Mouse (Mus musculus) stomach, embryonic 16.5 days (tissue): ENCODE measurements at regions not wholly inside any gene's neighbourhood (a gene's known extent, or its start where the extent isn't known, plus 50 kb on each side); places are given as distances from the start of the nearest gene placed in this dataset.

Source experiments
- ATAC-seq: fragments of 200-750 bp; cut with Nextera tagmentation; 2 replicates; pipeline ENCODE4 v1.8.0; 2017; ENCODE audit warnings: moderate number of reproducible peaks, moderate TSS enrichment; ENCODE audit not compliant: insufficient read depth, low FRiP score
- H3K27ac ChIP-seq: fragments of 300-500 bp; sonication (generic); 2 replicates; pipeline ENCODE4 v1.5.1; 2014; ENCODE audit warnings: low read length
- H3K27me3 ChIP-seq: fragments of 300-500 bp; sonication (generic); 2 replicates; pipeline ENCODE4 v1.6.1; 2014; ENCODE audit warnings: low read length, control low read depth, mixed read lengths; ENCODE audit not compliant: control insufficient read depth, insufficient read depth
- H3K36me3 ChIP-seq: fragments of 300-500 bp; sonication (generic); 2 replicates; pipeline ENCODE4 v1.6.1; 2014; ENCODE audit warnings: low read length; ENCODE audit not compliant: control insufficient read depth, insufficient read depth
- H3K4me1 ChIP-seq: fragments of 300-500 bp; sonication (generic); 2 replicates; pipeline ENCODE4 v1.6.1; 2014; ENCODE audit warnings: low read length, control low read depth, mixed read lengths; ENCODE audit not compliant: control insufficient read depth, insufficient read depth
- H3K4me2 ChIP-seq: fragments of 300-500 bp; sonication (generic); 2 replicates; pipeline ENCODE4 v1.6.1; 2014; ENCODE audit warnings: low read depth, low read length, mixed read lengths
- H3K4me3 ChIP-seq: fragments of 300-500 bp; sonication (generic); replicated peaks from 2 replicates; pipeline ENCODE4 v1.5.1; 2014; ENCODE audit warnings: mild to moderate bottlenecking, low read length
- H3K9ac ChIP-seq: fragments of 300-500 bp; sonication (generic); 2 replicates; pipeline ENCODE4 v1.6.1; 2014; ENCODE audit warnings: low read length
- H3K9me3 ChIP-seq: fragments of 300-500 bp; sonication (generic); replicated peaks from 2 replicates; pipeline ENCODE4 v1.6.1; 2016; ENCODE audit warnings: low read length, control low read depth; ENCODE audit not compliant: control insufficient read depth
- WGBS: fragments of 180-500 bp; shearing (Covaris S2); extraction: QIAGEN DNeasy Blood & Tissue Kit; methylation state at CpG from one replicate; pipeline ENCODE4 v1.1.7; 2014; 5-methylcytosine and 5-hydroxymethylcytosine counted together

GRCm38 (mm10) chr3:39540530-39541118, 653.9 kb downstream of the Fat4 start:
- Histone ChIP-seq H3K4me2 (no peak overlapping the region), H3K27ac (no peak overlapping the region), H3K36me3 (no peaks in the 10 kb centered on the region), H3K9ac (no peak overlapping the region), H3K9me3 (no peaks in the 10 kb centered on the region), H3K4me1 (no peaks in the 10 kb centered on the region), H3K4me3 (no peak overlapping the region), H3K27me3 (no peaks in the 10 kb centered on the region)
- no peak for ATAC-seq
- 67% methylated on average over 7 of the region's 7 CpGs for WGBS

GRCm38 (mm10) chr3:39559460-39560041, 672.8 kb downstream of the Fat4 start:
- Histone ChIP-seq H3K27me3 (no peaks in the 10 kb centered on the region), H3K4me2 (no peak overlapping the region), H3K9me3 (no peaks in the 10 kb centered on the region), H3K4me3 (no peak overlapping the region), H3K27ac (no peak overlapping the region), H3K9ac (no peak overlapping the region), H3K36me3 (no peaks in the 10 kb centered on the region), H3K4me1 (no peaks in the 10 kb centered on the region)
- ATAC-seq, result no peak
- WGBS, result 71% methylated on average over 3 of the region's 3 CpGs

DNA sequence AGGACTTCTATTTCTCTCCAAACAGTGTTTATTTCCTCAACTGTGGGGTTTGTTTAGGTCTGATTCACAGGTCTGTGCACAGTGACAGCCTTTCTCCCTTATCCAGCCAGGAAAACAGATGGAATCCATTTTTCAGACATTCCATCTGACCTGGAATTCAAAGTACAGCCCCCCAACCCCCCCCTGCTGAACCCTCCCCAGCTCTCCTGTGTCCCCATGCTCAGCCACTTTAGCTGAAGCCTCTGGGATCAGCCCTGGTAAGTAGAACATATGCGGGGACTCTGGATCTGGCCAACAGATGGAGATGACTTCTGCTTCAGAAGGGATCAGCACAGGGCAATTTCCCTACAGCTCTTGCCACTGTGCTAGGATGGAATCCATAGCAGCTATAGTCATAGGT, 674.2 kb downstream of the Fat4 start:
- 64% methylated on average over 1 of the region's 1 CpGs for WGBS
- Histone ChIP-seq H3K4me2 (no peak overlapping the region), H3K9ac (no peak overlapping the region), H3K9me3 (no peaks in the 10 kb centered on the region), H3K4me1 (no peaks in the 10 kb centered on the region), H3K36me3 (no peaks in the 10 kb centered on the region), H3K27me3 (no peaks in the 10 kb centered on the region), H3K4me3 (no peak overlapping the region), H3K27ac (no peak overlapping the region)
- no peak for ATAC-seq

GRCm38 (mm10) chr3:39571444-39572237, 684.9 kb downstream of the Fat4 start:
- H3K4me3 ChIP-seq, result no peak overlapping the region
- H3K27me3 ChIP-seq, result no peaks in the 10 kb centered on the region
- H3K9ac ChIP-seq, result no peak overlapping the region
- H3K4me2 ChIP-seq, result no peak overlapping the region
- ATAC-seq, result no peak
- no peaks in the 10 kb centered on the region for H3K9me3 ChIP-seq
- H3K36me3 ChIP-seq, result no peaks in the 10 kb centered on the region
- H3K27ac ChIP-seq, result no peak overlapping the region
- no peaks in the 10 kb centered on the region for H3K4me1 ChIP-seq
- 88% methylated on average over 5 of the region's 5 CpGs for WGBS

- no peaks in the 10 kb centered on the region for H3K27me3 ChIP-seq
- H3K4me2 ChIP-seq, result no peak overlapping the region
- no peaks in the 10 kb centered on the region for H3K4me1 ChIP-seq
- whole genome bisulfite sequencing, result 58% methylated on average over 3 of the region's 3 CpGs
- H3K36me3 ChIP-seq, result no peaks in the 10 kb centered on the region
- no peak for ATAC-seq
- no peak overlapping the region for H3K27ac ChIP-seq
- no peak overlapping the region for H3K9ac ChIP-seq
- no peak overlapping the region for H3K4me3 ChIP-seq
- no peaks in the 10 kb centered on the region for H3K9me3 ChIP-seq
Measured at GRCm38 (mm10) chr3:39575200-39575599, 688.5 kb downstream of the Fat4 start.

DNA sequence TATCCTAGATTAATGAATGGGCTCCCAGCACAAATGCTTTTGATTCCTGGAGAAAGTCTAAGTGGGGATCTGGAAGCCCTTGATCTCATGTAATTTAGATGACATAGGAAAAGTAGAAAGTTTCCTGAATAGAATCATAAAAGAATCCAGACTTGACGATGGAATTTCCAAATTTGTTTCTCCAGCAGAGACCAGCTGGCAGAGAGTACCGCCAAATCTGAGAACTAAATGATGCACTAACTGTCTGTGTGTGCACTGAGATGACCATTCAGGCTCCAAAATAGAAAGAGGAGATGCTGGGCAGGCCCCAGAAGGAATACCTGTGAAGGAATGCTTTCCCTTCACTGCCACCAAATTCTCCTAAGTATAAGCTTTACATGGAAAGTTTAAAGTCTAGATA, 704.6 kb downstream of the Fat4 start:
- Histone ChIP-seq H3K4me1 (no peaks in the 10 kb centered on the region), H3K27me3 (no peaks in the 10 kb centered on the region), H3K4me3 (no peak overlapping the region), H3K9me3 (no peaks in the 10 kb centered on the region), H3K36me3 (no peaks in the 10 kb centered on the region), H3K9ac (no peak overlapping the region), H3K27ac (no peak overlapping the region), H3K4me2 (no peak overlapping the region)
- 51% methylated on average over 2 of the region's 2 CpGs for WGBS
- no peak for ATAC-seq

- H3K4me2 ChIP-seq, result no peak overlapping the region
- no peaks in the 10 kb centered on the region for H3K9me3 ChIP-seq
- 64% methylated on average over 4 of the region's 4 CpGs for WGBS
- no peak overlapping the region for H3K9ac ChIP-seq
- H3K27me3 ChIP-seq, result no peaks in the 10 kb centered on the region
- ATAC-seq, result no peak
- no peaks in the 10 kb centered on the region for H3K4me1 ChIP-seq
- H3K36me3 ChIP-seq, result no peaks in the 10 kb centered on the region
- no peak overlapping the region for H3K27ac ChIP-seq
- no peak overlapping the region for H3K4me3 ChIP-seq
Measured at GRCm38 (mm10) chr3:39592349-39593117, 705.8 kb downstream of the Fat4 start.

GRCm38 (mm10) chr3:39609937-39610336, 723.2 kb downstream of the Fat4 start:
- no peaks in the 10 kb centered on the region for H3K36me3 ChIP-seq
- WGBS, result 74% methylated on average over 3 of the region's 3 CpGs
- H3K9me3 ChIP-seq, result no peaks in the 10 kb centered on the region
- no peak overlapping the region for H3K4me2 ChIP-seq
- no peak overlapping the region for H3K9ac ChIP-seq
- no peak overlapping the region for H3K4me3 ChIP-seq
- no peak for ATAC-seq
- H3K4me1 ChIP-seq, result no peaks in the 10 kb centered on the region
- no peaks in the 10 kb centered on the region for H3K27me3 ChIP-seq
- no peak overlapping the region for H3K27ac ChIP-seq

DNA sequence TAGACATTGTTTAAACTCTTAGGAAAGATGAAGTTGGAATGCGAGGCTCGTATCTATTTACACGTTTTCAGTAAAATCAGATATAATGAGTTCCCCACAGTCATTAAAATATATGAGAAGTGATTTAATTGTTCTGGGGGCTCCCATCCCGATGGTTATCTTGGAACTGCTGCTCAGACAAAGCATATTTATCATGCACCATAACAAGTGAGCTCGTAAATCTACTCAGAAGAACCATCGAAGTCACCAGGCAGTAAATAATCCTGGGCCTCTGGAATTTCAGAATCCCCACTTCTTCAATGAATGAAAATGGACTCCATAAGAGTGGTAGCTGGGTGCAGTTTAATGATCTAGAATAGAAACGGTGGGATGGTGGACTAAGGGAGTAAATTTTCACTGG, 725.7 kb downstream of the Fat4 start:
- 43% methylated on average over 7 of the region's 7 CpGs for WGBS
- Histone ChIP-seq H3K4me2 (no peak overlapping the region), H3K27ac (no peak overlapping the region), H3K4me3 (no peak overlapping the region), H3K36me3 (no peaks in the 10 kb centered on the region), H3K9ac (no peak overlapping the region), H3K4me1 (no peaks in the 10 kb centered on the region), H3K27me3 (no peaks in the 10 kb centered on the region), H3K9me3 (no peaks in the 10 kb centered on the region)
- ATAC-seq, result no peak
